Mouse (Mus musculus) embryonic facial prominence, embryonic 10.5 days (tissue): ENCODE results near the gene Mettl9. TPM values are rescaled to one million over a fixed set of nuclear protein-coding genes. Genes with fewer than 3 reads are reported as not detected.

Experiments
- DNase-seq: peaks from one replicate; pipeline ENCODE4 v3.0.0-alpha.2; 2017; ENCODE audit warnings: low spot score
- H3K27ac ChIP-seq: fragments of 300-500 bp; sonication (generic); replicated peaks from 2 replicates; pipeline ENCODE4 v1.5.1; 2016; ENCODE audit warnings: mild to moderate bottlenecking
- H3K27me3 ChIP-seq: fragments of 300-500 bp; sonication (generic); replicated peaks from 2 replicates; pipeline ENCODE4 v1.6.1; 2016; ENCODE audit warnings: low read depth, mild to moderate bottlenecking; ENCODE audit not compliant: poor library complexity, severe bottlenecking
- H3K36me3 ChIP-seq: fragments of 300-500 bp; sonication (generic); replicated peaks from 2 replicates; pipeline ENCODE4 v1.6.1; 2016; ENCODE audit warnings: mild to moderate bottlenecking, moderate library complexity
- H3K4me1 ChIP-seq: fragments of 300-500 bp; sonication (generic); 2 replicates; pipeline ENCODE4 v1.6.1; 2016
- H3K4me3 ChIP-seq: fragments of 300-500 bp; sonication (generic); 2 replicates; pipeline ENCODE4 v1.5.1; 2016; ENCODE audit warnings: mild to moderate bottlenecking, moderate library complexity
- H3K9me3 ChIP-seq: fragments of 300-500 bp; sonication (generic); 2 replicates; pipeline ENCODE4 v1.6.1; 2016; ENCODE audit warnings: mild to moderate bottlenecking
- WGBS: fragments of 180-500 bp; shearing (Covaris S2); methylation state at CpG from one replicate; pipeline ENCODE4 v1.1.7; 2016; 5-methylcytosine and 5-hydroxymethylcytosine counted together
- polyA plus RNA-seq: library from polyadenylated mRNA; unstranded; fragments of >200 nt; fragmentation: Nextera tagmentation; extraction: Ambion mirVana; gene quantifications from 2 replicates; pipeline ENCODE4 v1.2.1, GENCODE M21; 2016

Mettl9 gene
- polyA plus RNA-seq: 182 and 187 TPM in 2 replicates

DNA sequence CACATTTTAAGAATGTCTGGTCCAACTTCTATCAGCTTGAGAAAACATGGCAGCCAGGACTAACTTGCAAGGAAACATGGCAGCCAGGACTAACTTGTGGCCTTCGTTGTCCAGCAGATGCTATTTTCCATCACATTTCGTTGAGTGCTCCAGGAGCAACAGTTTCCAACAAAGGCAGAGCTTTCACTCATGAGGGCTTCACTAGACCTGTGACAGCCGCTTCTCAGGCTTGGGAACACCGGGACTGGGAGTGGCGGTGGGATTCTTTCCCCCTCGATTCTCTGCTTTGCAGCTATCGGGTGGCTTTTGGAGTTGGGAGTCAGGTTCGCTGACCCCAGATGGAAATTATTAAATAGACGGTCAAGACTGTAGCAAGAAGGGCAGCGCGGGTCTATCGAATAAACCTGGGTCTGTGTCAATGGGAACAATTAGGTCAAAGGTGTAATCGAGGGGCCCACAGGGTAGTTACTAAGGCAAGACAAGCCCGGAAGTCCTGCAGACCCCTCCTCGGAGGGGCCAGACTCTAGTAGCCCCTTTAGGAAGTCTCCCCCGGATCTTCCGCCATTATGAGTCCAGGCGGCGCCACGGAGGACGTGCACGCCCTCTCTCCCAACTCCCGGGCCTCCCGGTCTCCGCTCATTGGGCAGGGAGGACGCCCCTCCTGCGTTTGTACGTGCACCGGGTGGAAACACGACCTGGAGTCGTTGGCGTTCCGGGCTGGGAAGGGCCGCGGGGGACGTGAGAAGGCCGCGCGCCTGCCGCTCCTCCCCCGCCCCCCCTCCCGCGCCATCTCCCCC is at the start of gene Mettl9:
Mettl9 (plus strand) TSS at position 590 of the 797 bp plus-strand sequence.
- peak within 1 kb of the TSS; percentile 91 for H3K4me3 ChIP-seq
- 2% methylated on average over 43 of the region's 43 CpGs for WGBS

DNA sequence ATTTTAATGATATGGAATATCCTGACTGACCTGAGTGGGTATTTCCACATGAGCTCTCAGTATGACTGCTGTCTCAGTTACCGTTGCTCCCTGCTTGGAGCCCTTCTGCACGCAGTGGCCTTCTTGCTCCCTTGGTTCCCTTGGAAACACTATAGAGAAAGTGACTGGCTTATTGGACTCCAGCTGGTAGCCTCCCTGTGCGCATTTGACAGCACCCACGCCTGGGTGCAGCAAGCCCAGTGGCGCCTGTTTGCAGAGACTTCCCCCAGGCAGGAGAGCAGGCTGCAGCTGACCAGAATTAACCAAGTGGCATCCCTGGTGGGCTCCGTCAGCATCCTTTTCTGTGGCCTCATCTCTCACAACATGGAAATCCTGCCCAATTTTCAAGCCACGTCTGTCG is 43.1 kb upstream of the Mettl9 start:
- H3K36me3 ChIP-seq: no peaks in the 10 kb centered on the region
- 71% methylated on average over 8 of the region's 8 CpGs for WGBS
- H3K27ac ChIP-seq: no peak overlapping the region
- H3K4me1 ChIP-seq: no peaks in the 10 kb centered on the region
- H3K27me3 ChIP-seq: no peaks in the 10 kb centered on the region
- no peak overlapping the region for H3K4me3 ChIP-seq
- no peaks in the 10 kb centered on the region for H3K9me3 ChIP-seq
- DNase-seq: no peak

More for the DNA sequence above, at the start of gene Mettl9:
- peak within 1 kb of the TSS; percentile 100 for H3K27ac ChIP-seq
- no peaks in the 10 kb centered on the region for H3K9me3 ChIP-seq
- H3K4me1 ChIP-seq: peaks cover 27% of the 10 kb centered on the region
- H3K27me3 ChIP-seq: peaks cover 30% of the 10 kb centered on the region
- H3K36me3 ChIP-seq: peaks cover 9% of the 10 kb centered on the region; the same call in 1 of the 2 replicates
- peak; percentile 98 for DNase-seq

DNA sequence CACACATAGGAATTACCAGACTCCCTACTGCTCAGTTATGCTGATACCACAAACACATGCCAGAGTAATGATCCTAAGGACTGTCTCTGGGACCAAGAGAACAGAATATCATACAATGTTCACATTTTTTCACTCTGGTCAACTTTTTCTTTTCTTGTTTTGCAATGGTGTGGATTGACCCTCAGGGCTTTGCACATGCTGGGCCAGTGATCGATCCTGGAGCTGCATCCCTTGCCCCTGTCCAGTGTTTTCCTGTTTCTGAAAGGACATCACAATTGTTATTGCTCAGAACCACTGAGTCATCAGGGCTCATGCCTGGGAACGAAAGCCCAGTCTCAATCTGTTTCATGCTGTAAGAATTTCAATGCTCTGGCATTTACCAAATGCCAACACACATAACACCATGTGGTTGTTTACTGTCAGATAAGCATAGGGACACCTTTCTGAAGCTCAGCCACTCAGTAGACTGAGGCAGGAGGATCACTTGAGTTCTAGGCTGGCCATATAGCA is 35.2 kb upstream of the Mettl9 start:
- no peaks in the 10 kb centered on the region for H3K9me3 ChIP-seq
- no peaks in the 10 kb centered on the region for H3K4me1 ChIP-seq
- H3K36me3 ChIP-seq: no peaks in the 10 kb centered on the region
- no peaks in the 10 kb centered on the region for H3K27me3 ChIP-seq
- no peak overlapping the region for H3K4me3 ChIP-seq
- no peak overlapping the region for H3K27ac ChIP-seq
- no peak for DNase-seq
- WGBS: 79% methylated on average over 2 of the region's 2 CpGs

DNA sequence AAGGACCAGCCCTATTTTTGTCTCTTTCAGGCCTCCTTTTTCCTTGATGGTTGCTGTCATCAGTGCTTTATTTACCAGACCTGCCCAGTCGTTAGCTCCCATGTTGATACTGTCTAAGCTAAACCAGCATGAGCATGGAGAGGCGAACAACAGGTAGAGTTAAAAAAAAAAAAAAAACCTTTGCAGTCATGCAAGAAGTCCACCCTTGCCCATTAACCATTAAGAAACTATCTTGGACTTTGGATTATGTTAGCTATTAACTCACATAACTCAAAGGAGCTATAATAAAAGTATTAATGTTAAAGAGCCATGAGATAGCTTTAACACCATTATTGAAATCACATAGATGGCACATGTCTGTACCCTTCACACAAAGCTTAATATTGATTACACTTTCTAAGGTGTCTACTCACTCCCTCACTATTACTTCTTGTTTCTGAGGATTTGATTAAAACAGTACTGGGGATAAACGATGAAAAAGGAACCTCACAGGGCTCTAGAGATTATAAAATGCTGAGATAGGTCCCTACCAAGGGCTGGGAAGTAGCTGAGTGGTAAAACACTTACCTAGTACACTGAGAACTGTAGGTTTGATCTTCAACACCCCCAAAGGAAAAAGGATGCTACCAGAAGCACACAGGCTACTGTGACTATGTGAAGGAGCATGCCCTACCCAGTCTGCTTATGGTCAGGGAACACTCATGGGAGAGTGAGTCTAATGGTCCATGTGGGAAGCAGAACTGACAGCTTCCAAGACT is 34.0 kb upstream of the Mettl9 start:
- no peak overlapping the region for H3K27ac ChIP-seq
- 77% methylated on average over 3 of the region's 3 CpGs for WGBS
- no peaks in the 10 kb centered on the region for H3K9me3 ChIP-seq
- H3K4me1 ChIP-seq: no peaks in the 10 kb centered on the region
- DNase-seq: no peak
- H3K4me3 ChIP-seq: no peak overlapping the region
- H3K27me3 ChIP-seq: no peaks in the 10 kb centered on the region
- no peaks in the 10 kb centered on the region for H3K36me3 ChIP-seq

DNA sequence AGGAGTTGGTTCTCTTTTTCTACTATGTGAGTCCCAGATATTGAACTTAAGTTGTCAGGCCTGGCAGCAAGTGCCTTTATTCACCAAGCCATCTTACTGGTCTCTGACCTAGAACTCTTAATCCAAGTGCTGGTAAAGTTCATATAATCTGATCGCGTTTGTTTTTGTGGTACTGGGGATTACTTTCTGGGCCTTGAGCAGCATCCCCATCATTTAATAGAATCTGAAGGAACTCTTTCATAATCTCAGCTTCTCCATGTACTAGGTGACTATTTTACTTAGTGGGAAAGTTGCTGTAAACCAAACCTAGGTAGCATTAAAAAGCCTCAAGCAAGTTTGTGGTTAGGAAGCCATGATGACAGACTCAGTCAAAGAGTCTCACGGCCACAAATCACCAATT is 32.4 kb upstream of the Mettl9 start:
- 87% methylated on average over 3 of the region's 3 CpGs for WGBS
- Histone ChIP-seq H3K27me3 (no peaks in the 10 kb centered on the region), H3K9me3 (no peaks in the 10 kb centered on the region), H3K4me1 (no peaks in the 10 kb centered on the region), H3K36me3 (no peaks in the 10 kb centered on the region), H3K4me3 (no peak overlapping the region), H3K27ac (no peak overlapping the region)
- DNase-seq: no peak

DNA sequence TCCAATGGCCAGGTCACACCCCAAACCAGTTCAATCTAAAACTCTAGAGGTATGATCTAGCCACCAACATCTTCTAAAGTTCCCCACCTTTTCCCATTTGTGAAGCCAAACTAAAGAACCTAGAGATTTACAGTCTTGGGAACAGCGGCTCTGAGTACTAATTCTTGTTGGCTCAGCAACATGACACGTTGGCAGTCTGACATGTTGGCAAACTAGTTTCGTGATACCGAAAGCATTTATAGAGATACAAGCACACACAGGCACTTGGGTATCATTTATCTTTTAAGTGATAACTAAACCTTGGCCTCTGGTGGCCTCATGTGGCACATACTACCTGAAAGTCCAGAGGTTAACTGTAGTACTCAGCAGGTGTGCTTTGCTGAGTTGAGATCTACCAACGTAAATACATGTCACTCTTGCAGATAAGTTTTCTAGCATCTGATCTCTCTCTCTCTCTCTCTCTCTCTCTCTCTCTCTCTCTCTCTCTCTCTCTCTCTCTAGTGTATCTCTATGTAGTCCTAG is 31.8 kb upstream of the Mettl9 start:
- 92% methylated on average over 5 of the region's 5 CpGs for WGBS
- H3K27ac ChIP-seq: no peak overlapping the region
- H3K4me3 ChIP-seq: no peak overlapping the region
- no peaks in the 10 kb centered on the region for H3K9me3 ChIP-seq
- H3K27me3 ChIP-seq: no peaks in the 10 kb centered on the region
- no peak for DNase-seq
- no peaks in the 10 kb centered on the region for H3K4me1 ChIP-seq
- no peaks in the 10 kb centered on the region for H3K36me3 ChIP-seq

DNA sequence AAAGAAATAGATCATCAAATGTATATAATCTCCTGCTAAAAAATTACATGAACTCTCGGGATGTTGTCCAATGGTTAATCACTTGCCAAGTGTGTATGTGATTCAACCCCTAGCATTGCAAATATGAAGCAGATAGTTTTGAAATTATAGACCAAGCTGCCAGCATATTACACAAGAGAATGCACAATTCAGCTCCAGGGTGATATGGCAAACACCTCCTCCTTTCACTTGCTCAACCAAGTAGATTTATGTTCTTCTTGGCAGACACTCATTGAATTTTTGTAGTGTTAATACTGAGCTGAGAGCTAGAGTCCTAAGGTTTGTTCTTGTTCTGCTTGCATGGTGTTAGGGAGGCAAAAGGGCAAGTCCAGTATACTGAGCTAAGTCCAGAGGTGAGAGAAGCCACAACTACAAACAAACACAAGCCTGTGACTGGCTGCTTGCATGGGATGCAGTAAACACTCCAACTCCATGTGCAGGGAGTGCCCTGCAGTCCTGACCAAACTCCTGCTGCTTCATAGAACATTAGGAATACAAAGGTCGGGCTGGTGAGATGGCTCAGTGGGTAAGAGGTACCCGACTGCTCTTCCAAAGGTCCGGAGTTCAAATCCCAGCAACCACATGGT is 30.3 kb upstream of the Mettl9 start:
- H3K27me3 ChIP-seq: no peaks in the 10 kb centered on the region
- no peaks in the 10 kb centered on the region for H3K9me3 ChIP-seq
- no peak for DNase-seq
- 76% methylated on average over 4 of the region's 4 CpGs for WGBS
- H3K27ac ChIP-seq: no peak overlapping the region
- no peaks in the 10 kb centered on the region for H3K36me3 ChIP-seq
- no peaks in the 10 kb centered on the region for H3K4me1 ChIP-seq
- no peak overlapping the region for H3K4me3 ChIP-seq

DNA sequence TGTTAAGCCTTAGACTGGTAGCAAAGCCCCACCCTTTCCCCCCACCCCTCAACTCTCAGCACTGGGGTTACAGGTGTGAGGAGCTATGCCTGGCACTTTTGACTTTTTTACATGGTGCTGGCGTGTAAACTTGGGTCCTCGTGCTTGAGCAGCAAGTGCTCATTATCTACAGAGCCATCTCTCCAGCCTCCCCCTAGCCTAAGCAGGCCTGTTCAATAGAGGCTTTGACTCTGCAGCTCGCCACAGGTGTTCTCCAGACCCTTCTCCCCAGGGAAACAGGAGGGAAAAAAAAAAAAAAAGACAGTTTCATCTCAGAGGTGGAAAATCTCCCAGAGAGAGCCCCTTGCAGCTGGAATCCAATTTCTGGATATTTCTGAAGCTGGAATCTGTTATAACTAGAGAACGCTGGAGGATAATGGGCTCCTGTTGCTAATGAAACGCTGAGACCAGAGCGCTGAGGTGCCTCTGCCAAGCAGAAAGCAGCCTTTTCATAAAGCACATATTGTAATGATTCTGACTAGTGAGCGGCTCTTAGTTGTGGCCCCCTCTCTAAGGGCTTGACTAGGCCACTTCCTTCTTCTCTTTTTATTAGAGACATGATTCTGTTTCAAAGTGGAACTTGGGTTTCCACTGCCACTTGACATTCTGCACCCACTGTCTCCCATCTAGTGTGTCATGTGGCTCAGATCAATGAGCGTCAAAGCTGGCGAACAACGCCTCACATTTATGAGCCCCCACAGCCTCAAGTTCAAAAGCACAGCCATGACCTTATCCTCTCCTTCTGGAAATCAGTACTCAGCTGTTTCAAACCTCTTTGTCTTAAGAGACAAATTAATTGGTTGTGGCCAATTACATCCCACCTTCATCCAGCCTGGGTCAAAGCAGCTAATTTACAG is 22.2 kb upstream of the Mettl9 start:
- Histone ChIP-seq H3K27me3 (no peaks in the 10 kb centered on the region), H3K4me3 (no peak overlapping the region), H3K9me3 (no peaks in the 10 kb centered on the region), H3K4me1 (peaks cover 18% of the 10 kb centered on the region), H3K36me3 (no peaks in the 10 kb centered on the region), H3K27ac (peak overlapping the region; percentile 35; the same call in 1 of the 2 replicates)
- DNase-seq: peak; percentile 35
- 49% methylated on average over 10 of the region's 10 CpGs for WGBS

DNA sequence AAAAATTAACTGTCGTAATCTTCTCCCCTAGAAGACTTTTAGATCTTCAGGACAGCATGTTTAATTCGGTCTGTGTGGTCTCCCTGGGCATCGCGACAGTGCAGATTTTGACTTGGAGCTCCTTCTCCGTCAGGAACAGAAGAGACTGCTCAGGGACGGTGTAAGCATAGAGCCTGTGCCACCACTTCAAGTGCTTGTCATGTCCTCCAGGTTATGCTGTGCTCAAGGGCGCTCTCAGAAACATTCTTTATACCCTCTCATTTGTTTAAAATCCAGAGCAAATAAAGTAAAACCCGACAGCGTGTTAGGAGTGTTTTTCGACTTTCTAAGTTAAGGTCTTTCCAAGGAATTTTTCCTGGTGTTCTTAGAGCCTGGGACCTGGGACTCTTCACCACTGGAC is 19.8 kb upstream of the Mettl9 start:
- 89% methylated on average over 10 of the region's 10 CpGs for WGBS
- H3K27me3 ChIP-seq: no peaks in the 10 kb centered on the region
- H3K4me3 ChIP-seq: no peak overlapping the region
- no peak for DNase-seq
- H3K4me1 ChIP-seq: peaks cover 18% of the 10 kb centered on the region
- no peak overlapping the region for H3K27ac ChIP-seq
- H3K9me3 ChIP-seq: no peaks in the 10 kb centered on the region
- no peaks in the 10 kb centered on the region for H3K36me3 ChIP-seq

DNA sequence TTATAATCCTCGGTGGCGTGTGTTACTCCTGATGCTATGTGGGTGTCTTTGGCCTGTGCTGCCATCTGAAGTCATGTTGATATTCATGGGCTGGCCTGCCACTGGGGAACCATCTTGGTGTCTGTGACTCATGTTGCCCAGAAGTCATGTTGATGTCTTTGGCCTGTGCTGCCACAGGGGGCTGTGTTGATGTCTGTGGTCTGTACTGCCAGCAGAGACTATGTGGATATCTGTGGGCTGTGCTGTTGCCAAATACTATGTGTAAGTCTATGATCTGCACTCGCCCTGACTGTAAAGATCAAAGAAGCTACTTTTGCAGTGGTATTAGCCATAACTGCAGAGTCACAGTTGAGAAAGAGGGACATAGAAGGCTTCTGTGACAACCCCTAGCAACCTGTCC is 15.5 kb upstream of the Mettl9 start:
- no peak for DNase-seq
- Histone ChIP-seq H3K27ac (no peak overlapping the region), H3K4me3 (no peak overlapping the region), H3K27me3 (no peaks in the 10 kb centered on the region), H3K36me3 (no peaks in the 10 kb centered on the region), H3K9me3 (no peaks in the 10 kb centered on the region), H3K4me1 (no peaks in the 10 kb centered on the region)
- WGBS: 87% methylated on average over 3 of the region's 3 CpGs

DNA sequence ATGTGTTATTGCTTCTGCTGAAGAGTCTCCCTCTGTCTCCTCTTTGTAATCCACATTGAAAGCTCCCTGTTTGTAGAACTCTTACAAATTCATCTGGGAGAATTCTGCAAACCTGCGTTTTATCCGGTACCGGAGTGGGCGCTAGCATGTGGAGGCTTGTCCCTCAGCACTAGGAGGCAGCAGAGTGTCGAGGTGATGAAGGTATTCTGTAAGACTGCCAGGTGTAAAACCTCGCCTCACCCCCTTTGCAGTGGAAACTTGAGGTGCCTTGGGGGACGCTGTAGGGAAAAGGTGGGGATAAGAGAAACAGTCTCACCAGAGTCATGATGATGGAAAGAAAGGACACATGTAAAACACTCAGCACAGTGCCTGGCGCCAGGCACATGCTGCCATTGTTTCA is 14.0 kb upstream of the Mettl9 start:
- no peaks in the 10 kb centered on the region for H3K36me3 ChIP-seq
- no peak overlapping the region for H3K27ac ChIP-seq
- H3K4me3 ChIP-seq: no peak overlapping the region
- WGBS: 40% methylated on average over 8 of the region's 8 CpGs
- no peak for DNase-seq
- no peaks in the 10 kb centered on the region for H3K27me3 ChIP-seq
- no peaks in the 10 kb centered on the region for H3K4me1 ChIP-seq
- no peaks in the 10 kb centered on the region for H3K9me3 ChIP-seq
